Mouse (Mus musculus) forebrain, embryonic 15.5 days (tissue): ENCODE data around the gene Batf3. TPM values are rescaled to one million over a fixed set of nuclear protein-coding genes. Genes with fewer than 3 reads are reported as not detected.

ENCODE experiments used
- ATAC-seq: fragments of 200-750 bp; cut with Nextera tagmentation; replicated peaks from 2 replicates; pipeline ENCODE4 v1.8.0; 2017; ENCODE audit warnings: mild to moderate bottlenecking, moderate TSS enrichment, moderate library complexity
- H3K27ac ChIP-seq: fragments of 300-500 bp; sonication (generic); replicated peaks from 2 replicates; pipeline ENCODE4 v1.5.1; 2015; ENCODE audit warnings: mild to moderate bottlenecking, inconsistent platforms
- H3K27me3 ChIP-seq: fragments of 300-500 bp; sonication (generic); 2 replicates; pipeline ENCODE4 v1.6.1; 2015; ENCODE audit warnings: inconsistent platforms
- H3K36me3 ChIP-seq: fragments of 300-500 bp; sonication (generic); 2 replicates; pipeline ENCODE4 v1.6.1; 2015; ENCODE audit warnings: mild to moderate bottlenecking, inconsistent platforms
- H3K4me1 ChIP-seq: fragments of 300-500 bp; sonication (generic); 2 replicates; pipeline ENCODE4 v1.6.1; 2015; ENCODE audit warnings: inconsistent platforms
- H3K4me2 ChIP-seq: fragments of 300-500 bp; sonication (generic); replicated peaks from 2 replicates; pipeline ENCODE4 v1.6.1; 2015; ENCODE audit warnings: mild to moderate bottlenecking, inconsistent platforms
- H3K4me3 ChIP-seq: fragments of 300-500 bp; sonication (generic); 2 replicates; pipeline ENCODE4 v1.5.1; 2015; ENCODE audit warnings: mild to moderate bottlenecking, inconsistent platforms
- H3K9ac ChIP-seq: fragments of 300-500 bp; sonication (generic); replicated peaks from 2 replicates; pipeline ENCODE4 v1.6.1; 2015; ENCODE audit warnings: mild to moderate bottlenecking, inconsistent platforms
- H3K9me3 ChIP-seq: fragments of 300-500 bp; sonication (generic); 2 replicates; pipeline ENCODE4 v1.6.1; 2016; ENCODE audit warnings: inconsistent platforms
- WGBS: fragments of 180-500 bp; shearing (Covaris S2); methylation state at CpG from one replicate; pipeline ENCODE4 v1.1.7; 2015; ENCODE audit warnings: mixed read lengths; 5-methylcytosine and 5-hydroxymethylcytosine counted together
- polyA plus RNA-seq: library from polyadenylated mRNA; unstranded; fragments of >200 nt; fragmentation: Nextera tagmentation; extraction: Ambion mirVana; gene quantifications from 2 replicates; pipeline ENCODE4 v1.2.1, GENCODE M21; 2015

Gene Batf3
- polyA plus RNA-seq, 1 experiment from 2014 or later: 1.9 TPM

DNA sequence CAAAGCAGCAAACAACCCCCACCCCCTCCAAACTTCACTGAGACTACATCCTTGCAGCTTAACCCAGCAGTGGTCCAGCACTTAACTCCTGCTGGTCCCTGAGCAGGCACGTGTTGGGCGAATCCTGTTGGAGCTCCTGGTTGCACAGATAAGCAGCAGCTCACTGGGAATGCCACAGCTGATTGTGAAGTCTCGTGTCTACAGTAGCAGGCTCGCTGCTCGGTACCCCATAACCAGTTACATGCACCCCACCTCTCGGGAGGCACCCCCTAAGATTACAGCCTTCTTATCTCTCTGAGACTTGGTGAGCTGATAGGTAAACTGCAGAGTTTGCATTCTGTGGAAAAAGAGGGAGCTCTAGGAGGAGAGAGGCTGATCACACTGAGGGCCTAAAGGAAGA, 8.3 kb upstream of the Batf3 start:
- Histone ChIP-seq H3K27ac (no peak overlapping the region), H3K9me3 (no peaks in the 10 kb centered on the region), H3K27me3 (no peaks in the 10 kb centered on the region), H3K4me2 (no peak overlapping the region), H3K36me3 (no peaks in the 10 kb centered on the region), H3K4me1 (no peaks in the 10 kb centered on the region), H3K9ac (no peak overlapping the region), H3K4me3 (no peak overlapping the region)
- no peak for ATAC-seq
- WGBS: 75% methylated on average over 6 of the region's 6 CpGs

- H3K4me1 ChIP-seq: no peaks in the 10 kb centered on the region
- H3K9me3 ChIP-seq: no peaks in the 10 kb centered on the region
- H3K4me3 ChIP-seq: no peak overlapping the region
- no peak for ATAC-seq
- no peak overlapping the region for H3K9ac ChIP-seq
- H3K27ac ChIP-seq: no peak overlapping the region
- no peak overlapping the region for H3K4me2 ChIP-seq
- no peaks in the 10 kb centered on the region for H3K27me3 ChIP-seq
- no peaks in the 10 kb centered on the region for H3K36me3 ChIP-seq
- 85% methylated on average over 8 of the region's 8 CpGs for WGBS
Observed at GRCm38 (mm10) chr1:191092050-191092449, 5.6 kb upstream of the Batf3 start.

- no peak overlapping the region for H3K4me3 ChIP-seq
- H3K9me3 ChIP-seq: no peaks in the 10 kb centered on the region
- no peaks in the 10 kb centered on the region for H3K36me3 ChIP-seq
- ATAC-seq: no peak
- H3K4me1 ChIP-seq: peaks cover 9% of the 10 kb centered on the region
- H3K27me3 ChIP-seq: peaks cover 3% of the 10 kb centered on the region; the same call in 1 of the 2 replicates
- 82% methylated on average over 5 of the region's 5 CpGs for WGBS
- H3K27ac ChIP-seq: no peak overlapping the region
- no peak overlapping the region for H3K9ac ChIP-seq
- no peak overlapping the region for H3K4me2 ChIP-seq
Observed at GRCm38 (mm10) chr1:191093578-191093977, 4.1 kb upstream of the Batf3 start.

GRCm38 (mm10) chr1:191095019-191095418, 2.6 kb upstream of the Batf3 start:
- H3K27me3 ChIP-seq: peaks cover 15% of the 10 kb centered on the region
- peaks cover 10% of the 10 kb centered on the region for H3K4me1 ChIP-seq
- no peak overlapping the region for H3K4me2 ChIP-seq
- WGBS: 76% methylated on average over 9 of the region's 9 CpGs
- ATAC-seq: no peak
- no peak overlapping the region for H3K27ac ChIP-seq
- no peaks in the 10 kb centered on the region for H3K36me3 ChIP-seq
- no peak overlapping the region for H3K4me3 ChIP-seq
- no peaks in the 10 kb centered on the region for H3K9me3 ChIP-seq
- no peak overlapping the region for H3K9ac ChIP-seq

DNA sequence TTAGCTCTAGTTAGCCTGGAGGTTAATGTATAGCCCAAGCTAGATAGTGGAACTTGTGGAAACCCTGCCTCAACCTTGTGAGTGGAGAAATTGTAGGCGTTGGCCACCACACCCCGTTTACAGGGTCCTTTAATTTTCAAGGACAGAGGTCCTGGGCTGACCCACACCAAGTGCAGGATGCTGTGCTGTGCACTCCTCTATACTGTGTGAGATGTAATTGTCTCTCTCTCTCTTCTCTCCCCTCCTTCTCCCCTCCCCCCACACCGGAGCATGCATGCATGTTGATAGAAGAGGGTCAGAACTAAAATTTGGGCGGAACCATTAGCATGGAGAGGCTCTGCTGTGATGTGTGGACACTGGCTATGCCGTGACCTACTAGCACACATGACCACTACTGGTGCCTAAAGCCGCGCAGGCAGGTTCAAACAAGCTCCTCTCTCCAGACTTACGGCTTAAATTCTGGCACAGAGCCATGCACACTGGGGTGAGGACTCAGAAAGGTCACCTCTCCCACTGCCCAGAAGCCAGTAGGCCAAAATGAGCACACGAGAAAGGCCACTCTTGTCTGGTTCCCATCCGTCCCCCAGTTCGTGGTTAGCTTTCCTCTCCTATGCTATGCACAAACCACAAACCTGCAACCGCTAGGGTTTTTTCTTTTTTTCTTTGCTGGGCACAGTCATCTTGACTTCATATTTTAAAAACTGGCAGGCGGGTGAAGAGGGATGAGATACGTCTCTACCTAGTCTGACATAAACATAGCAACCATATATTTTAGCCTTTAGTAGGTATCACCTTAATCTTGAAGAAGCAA, 571 bp upstream of the Batf3 start:
- ATAC-seq: no peak

GRCm38 (mm10) chr1:191099114-191099513, 1.5 kb downstream of the Batf3 start:
- Histone ChIP-seq H3K4me3 (peak overlapping the region; percentile 52; the same call in 1 of the 2 replicates), H3K27me3 (peaks cover 15% of the 10 kb centered on the region), H3K9me3 (no peaks in the 10 kb centered on the region), H3K4me1 (peaks cover 10% of the 10 kb centered on the region), H3K36me3 (no peaks in the 10 kb centered on the region), H3K4me2 (no peak overlapping the region), H3K27ac (no peak overlapping the region), H3K9ac (no peak overlapping the region)
- WGBS: 49% methylated on average over 5 of the region's 5 CpGs
- ATAC-seq: no peak

More for the DNA sequence above, 571 bp upstream of the Batf3 start:
- 58% methylated on average over 14 of the region's 14 CpGs for WGBS
- H3K4me3 ChIP-seq: peak overlapping the region; percentile 52
- H3K9me3 ChIP-seq: no peaks in the 10 kb centered on the region
- peak overlapping the region; percentile 98 for H3K4me2 ChIP-seq
- peaks cover 15% of the 10 kb centered on the region for H3K27me3 ChIP-seq
- H3K27ac ChIP-seq: no peak overlapping the region
- no peak overlapping the region for H3K9ac ChIP-seq
- no peaks in the 10 kb centered on the region for H3K36me3 ChIP-seq
- peaks cover 10% of the 10 kb centered on the region for H3K4me1 ChIP-seq

DNA sequence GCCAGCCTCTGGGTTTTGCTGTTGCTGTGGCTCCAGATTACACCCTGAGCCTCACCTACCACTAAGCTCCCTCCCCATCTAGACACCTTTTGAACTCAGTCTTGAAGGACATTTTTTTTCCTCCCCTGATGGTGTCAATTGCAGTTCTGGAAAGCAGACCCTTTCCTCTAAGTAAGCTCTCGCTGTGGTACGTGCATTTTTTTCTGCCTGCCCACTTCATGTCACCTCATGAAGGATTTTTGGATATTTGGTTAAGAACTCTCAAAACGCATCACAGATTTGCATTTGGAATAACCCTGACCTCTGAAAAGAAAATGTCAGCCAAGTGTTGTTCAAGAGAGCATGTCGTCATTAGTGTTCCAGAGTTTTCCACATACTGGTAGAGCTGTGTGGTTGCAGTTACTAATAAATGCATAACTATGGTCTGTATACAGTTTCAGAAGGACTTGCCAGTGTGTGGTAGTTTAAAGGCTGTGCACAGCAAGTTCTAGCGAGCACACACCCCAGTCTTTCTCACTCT, 2.2 kb downstream of the Batf3 start:
- no peaks in the 10 kb centered on the region for H3K9me3 ChIP-seq
- H3K9ac ChIP-seq: no peak overlapping the region
- H3K4me1 ChIP-seq: peaks cover 10% of the 10 kb centered on the region
- H3K27me3 ChIP-seq: peaks cover 15% of the 10 kb centered on the region
- no peak overlapping the region for H3K4me3 ChIP-seq
- H3K27ac ChIP-seq: no peak overlapping the region
- no peak overlapping the region for H3K4me2 ChIP-seq
- 71% methylated on average over 5 of the region's 5 CpGs for WGBS
- no peak for ATAC-seq
- no peaks in the 10 kb centered on the region for H3K36me3 ChIP-seq

DNA sequence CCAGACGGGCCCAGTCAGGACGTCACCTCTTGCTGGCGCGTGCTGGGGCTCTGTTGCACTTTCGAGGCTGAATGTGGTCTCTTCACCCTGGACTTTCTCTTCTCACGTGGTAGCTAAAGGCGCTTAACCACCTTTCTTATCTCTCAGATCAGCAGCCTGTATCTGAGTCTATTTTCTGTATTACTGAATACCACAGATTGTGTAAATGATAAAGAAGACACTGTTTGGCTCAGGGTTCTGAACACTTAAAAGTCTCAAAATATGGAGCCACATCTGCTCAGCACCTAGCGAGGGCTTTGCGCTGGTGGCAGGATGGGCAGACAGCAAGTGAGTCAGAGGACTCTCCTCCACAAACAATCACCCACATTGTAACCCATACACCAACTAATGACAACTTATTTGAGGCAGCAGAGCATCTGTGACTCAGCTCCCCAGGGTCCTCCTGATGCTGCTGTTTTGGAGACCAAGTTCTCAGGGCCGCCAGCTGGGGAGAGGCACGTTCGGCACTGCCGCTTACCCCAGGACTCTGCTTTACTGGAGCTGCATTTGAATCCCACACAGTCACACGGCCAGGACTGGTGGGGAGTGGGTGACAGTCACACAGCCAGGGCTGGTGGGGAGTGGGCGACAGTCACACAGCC, 5.2 kb downstream of the Batf3 start:
- Histone ChIP-seq H3K27me3 (peaks cover 15% of the 10 kb centered on the region), H3K9ac (no peak overlapping the region), H3K27ac (no peak overlapping the region), H3K4me1 (peaks cover 7% of the 10 kb centered on the region), H3K9me3 (no peaks in the 10 kb centered on the region), H3K4me3 (no peak overlapping the region), H3K4me2 (no peak overlapping the region), H3K36me3 (no peaks in the 10 kb centered on the region)
- WGBS: 88% methylated on average over 15 of the region's 15 CpGs
- no peak for ATAC-seq

DNA sequence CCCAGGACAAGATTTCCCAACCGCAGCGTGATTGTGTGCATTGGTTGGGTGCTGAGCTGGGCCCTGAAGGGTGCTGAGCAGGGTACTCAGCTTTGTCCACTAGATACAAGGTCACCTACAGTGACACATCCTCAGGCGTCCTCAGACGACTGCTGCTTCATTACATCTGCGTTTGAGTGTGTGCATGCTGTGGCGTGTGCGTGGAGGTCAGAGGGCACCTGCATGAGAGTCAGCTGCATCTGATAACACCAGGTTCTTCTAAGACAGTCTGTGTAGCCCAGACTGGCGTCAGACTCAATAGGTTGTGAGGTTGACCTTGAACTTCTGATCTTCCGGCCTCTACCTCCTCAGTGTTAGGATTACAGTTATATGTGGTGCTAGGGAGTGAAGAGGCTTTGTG, 7.6 kb downstream of the Batf3 start:
- no peaks in the 10 kb centered on the region for H3K4me1 ChIP-seq
- no peak for ATAC-seq
- 89% methylated on average over 9 of the region's 9 CpGs for WGBS
- H3K4me3 ChIP-seq: no peak overlapping the region
- no peak overlapping the region for H3K9ac ChIP-seq
- H3K36me3 ChIP-seq: no peaks in the 10 kb centered on the region
- no peaks in the 10 kb centered on the region for H3K9me3 ChIP-seq
- H3K4me2 ChIP-seq: no peak overlapping the region
- H3K27ac ChIP-seq: no peak overlapping the region
- no peaks in the 10 kb centered on the region for H3K27me3 ChIP-seq

- H3K9me3 ChIP-seq: no peaks in the 10 kb centered on the region
- H3K27ac ChIP-seq: no peak overlapping the region
- no peak overlapping the region for H3K4me3 ChIP-seq
- H3K4me1 ChIP-seq: no peaks in the 10 kb centered on the region
- no peaks in the 10 kb centered on the region for H3K27me3 ChIP-seq
- ATAC-seq: no peak
- no peak overlapping the region for H3K4me2 ChIP-seq
- H3K36me3 ChIP-seq: no peaks in the 10 kb centered on the region
- no peak overlapping the region for H3K9ac ChIP-seq
- 69% methylated on average over 10 of the region's 10 CpGs for WGBS
Observed at GRCm38 (mm10) chr1:191107306-191107705, 9.7 kb downstream of the Batf3 start.

- Histone ChIP-seq H3K27me3 (no peaks in the 10 kb centered on the region), H3K4me3 (no peak overlapping the region), H3K36me3 (no peaks in the 10 kb centered on the region), H3K9ac (no peak overlapping the region), H3K9me3 (no peaks in the 10 kb centered on the region), H3K27ac (no peak overlapping the region), H3K4me1 (no peaks in the 10 kb centered on the region), H3K4me2 (no peak overlapping the region)
- 93% methylated on average over 9 of the region's 9 CpGs for WGBS
- no peak for ATAC-seq
Observed at GRCm38 (mm10) chr1:191109907-191110306, 12.3 kb downstream of the Batf3 start.

GRCm38 (mm10) chr1:191111146-191111545, 13.5 kb downstream of the Batf3 start:
- H3K36me3 ChIP-seq: no peaks in the 10 kb centered on the region
- no peak overlapping the region for H3K4me3 ChIP-seq
- ATAC-seq: no peak
- 59% methylated on average over 8 of the region's 8 CpGs for WGBS
- no peak overlapping the region for H3K9ac ChIP-seq
- no peak overlapping the region for H3K4me2 ChIP-seq
- no peak overlapping the region for H3K27ac ChIP-seq
- no peaks in the 10 kb centered on the region for H3K9me3 ChIP-seq
- no peaks in the 10 kb centered on the region for H3K4me1 ChIP-seq
- no peaks in the 10 kb centered on the region for H3K27me3 ChIP-seq
